Mouse (Mus musculus) embryonic facial prominence, embryonic 15.5 days (tissue): ENCODE data around the gene Atf6. TPM values are rescaled to one million over a fixed set of nuclear protein-coding genes. Genes with fewer than 3 reads are reported as not detected.

Experiments used
- ATAC-seq: fragments of 200-750 bp; cut with Nextera tagmentation; 2 replicates; pipeline ENCODE4 v1.8.0; 2017; ENCODE audit warnings: low read depth, moderate TSS enrichment; ENCODE audit not compliant: insufficient number of reproducible peaks, low FRiP score, low TSS enrichment
- H3K27ac ChIP-seq: fragments of 300-500 bp; sonication (generic); replicated peaks from 2 replicates; pipeline ENCODE4 v1.5.1; 2015; ENCODE audit warnings: mild to moderate bottlenecking, inconsistent platforms
- H3K27me3 ChIP-seq: fragments of 300-500 bp; sonication (generic); 2 replicates; pipeline ENCODE4 v1.6.1; 2015; ENCODE audit warnings: inconsistent platforms
- H3K36me3 ChIP-seq: fragments of 300-500 bp; sonication (generic); 2 replicates; pipeline ENCODE4 v1.6.1; 2015; ENCODE audit warnings: mild to moderate bottlenecking, inconsistent platforms
- H3K4me1 ChIP-seq: fragments of 300-500 bp; sonication (generic); 2 replicates; pipeline ENCODE4 v1.6.1; 2015; ENCODE audit warnings: inconsistent platforms
- H3K4me2 ChIP-seq: fragments of 300-500 bp; sonication (generic); replicated peaks from 2 replicates; pipeline ENCODE4 v1.6.1; 2015; ENCODE audit warnings: mild to moderate bottlenecking, inconsistent platforms
- H3K4me3 ChIP-seq: fragments of 300-500 bp; sonication (generic); replicated peaks from 2 replicates; pipeline ENCODE4 v1.5.1; 2015; ENCODE audit warnings: mild to moderate bottlenecking, inconsistent platforms
- H3K9ac ChIP-seq: fragments of 300-500 bp; sonication (generic); 2 replicates; pipeline ENCODE4 v1.6.1; 2015; ENCODE audit warnings: inconsistent platforms
- H3K9me3 ChIP-seq: fragments of 300-500 bp; sonication (generic); replicated peaks from 2 replicates; pipeline ENCODE4 v1.6.1; 2016; ENCODE audit warnings: inconsistent platforms
- WGBS: fragments of 180-500 bp; shearing (Covaris S2); methylation state at CpG from one replicate; pipeline ENCODE4 v1.1.7; 2015; 5-methylcytosine and 5-hydroxymethylcytosine counted together
- polyA plus RNA-seq: library from polyadenylated mRNA; unstranded; fragments of >200 nt; fragmentation: Nextera tagmentation; extraction: Ambion mirVana; gene quantifications from 2 replicates; pipeline ENCODE4 v1.2.1, GENCODE M21; 2015

The Atf6 gene
- polyA plus RNA-seq, 1 experiment from 2014 or later: 8.9 TPM

DNA sequence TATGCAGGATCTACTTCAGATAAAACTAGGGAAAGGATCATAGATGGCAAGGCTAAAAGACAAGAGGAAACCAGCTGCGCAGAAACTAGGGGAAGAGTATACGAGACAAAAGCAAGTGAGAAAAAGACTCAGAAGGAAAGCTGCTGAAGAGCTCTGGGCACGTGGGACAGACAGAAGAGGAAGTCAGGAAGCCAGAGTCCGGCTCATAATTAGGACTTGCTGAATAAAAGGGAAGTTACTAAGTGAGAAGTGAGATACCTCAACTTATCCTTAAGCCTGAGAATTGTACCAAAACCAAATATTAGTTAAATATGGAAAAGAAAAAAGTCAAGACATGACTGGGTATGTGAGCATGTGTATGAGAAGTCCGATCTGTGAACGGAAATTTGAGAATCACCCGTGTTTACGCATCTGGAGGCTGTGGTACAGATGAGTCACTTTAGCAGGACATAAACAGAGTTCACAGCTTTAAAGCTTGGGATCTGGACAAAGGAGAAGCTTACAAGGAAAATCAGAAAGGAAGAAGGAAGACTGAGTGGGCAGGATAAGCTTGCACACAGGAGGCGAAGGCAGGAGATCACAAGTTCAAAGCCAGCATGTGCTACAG lies 71.7 kb downstream of the Atf6 start:
- Histone ChIP-seq H3K4me2 (no peak overlapping the region), H3K4me3 (no peak overlapping the region), H3K9me3 (no peaks in the 10 kb centered on the region), H3K9ac (no peak overlapping the region), H3K36me3 (peaks cover 6% of the 10 kb centered on the region; the same call in 1 of the 2 replicates), H3K27ac (no peak overlapping the region), H3K27me3 (no peaks in the 10 kb centered on the region), H3K4me1 (no peaks in the 10 kb centered on the region)
- ATAC-seq: no peak
- WGBS: 73% methylated on average over 9 of the region's 9 CpGs

DNA sequence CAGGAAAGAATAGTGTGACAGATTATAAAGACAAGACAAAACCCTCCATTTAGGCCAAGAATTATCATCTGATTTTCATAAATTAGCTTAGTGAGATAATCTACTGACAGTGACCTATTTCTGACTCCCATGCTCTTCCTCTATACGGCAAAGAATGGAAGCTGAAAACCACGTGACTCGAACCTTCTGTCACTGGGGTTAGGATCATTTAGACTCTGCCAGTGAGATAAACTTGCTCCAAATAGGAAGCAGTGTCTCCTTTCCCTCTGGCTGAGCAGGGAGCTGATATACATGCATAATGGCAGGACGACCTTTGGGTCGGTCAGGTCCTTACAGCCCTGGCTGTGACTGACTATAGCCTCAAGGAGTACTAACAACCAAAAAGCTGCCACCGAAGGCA lies 76.0 kb downstream of the Atf6 start:
- Histone ChIP-seq H3K27me3 (no peaks in the 10 kb centered on the region), H3K4me3 (no peak overlapping the region), H3K9ac (no peak overlapping the region), H3K9me3 (no peaks in the 10 kb centered on the region), H3K4me1 (no peaks in the 10 kb centered on the region), H3K27ac (no peak overlapping the region), H3K4me2 (no peak overlapping the region), H3K36me3 (peaks cover 17% of the 10 kb centered on the region)
- no peak for ATAC-seq
- 73% methylated on average over 6 of the region's 6 CpGs for WGBS

DNA sequence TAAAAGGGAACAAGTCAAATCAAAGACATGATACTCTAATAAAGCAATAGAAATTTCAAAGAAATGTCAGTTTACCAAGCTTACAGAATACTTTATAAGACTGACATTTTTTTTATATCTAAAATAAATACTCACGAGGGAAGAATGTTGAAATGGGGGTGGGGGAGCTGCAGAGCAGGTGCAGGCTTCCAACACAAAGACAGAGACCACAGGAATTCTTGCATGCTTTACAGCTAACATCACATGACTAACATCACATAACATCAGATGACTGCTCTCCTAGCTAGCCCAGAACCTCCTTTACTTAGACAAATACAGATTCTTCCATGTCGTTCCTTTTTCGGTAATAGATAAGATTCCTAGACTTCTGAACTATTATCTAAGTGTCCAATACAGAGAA lies 76.6 kb downstream of the Atf6 start:
- H3K27ac ChIP-seq: no peak overlapping the region
- ATAC-seq: no peak
- no peak overlapping the region for H3K4me2 ChIP-seq
- no peaks in the 10 kb centered on the region for H3K9me3 ChIP-seq
- no peak overlapping the region for H3K4me3 ChIP-seq
- H3K27me3 ChIP-seq: no peaks in the 10 kb centered on the region
- WGBS: 69% methylated on average over 3 of the region's 3 CpGs
- H3K36me3 ChIP-seq: peaks cover 23% of the 10 kb centered on the region
- H3K4me1 ChIP-seq: no peaks in the 10 kb centered on the region
- no peak overlapping the region for H3K9ac ChIP-seq

DNA sequence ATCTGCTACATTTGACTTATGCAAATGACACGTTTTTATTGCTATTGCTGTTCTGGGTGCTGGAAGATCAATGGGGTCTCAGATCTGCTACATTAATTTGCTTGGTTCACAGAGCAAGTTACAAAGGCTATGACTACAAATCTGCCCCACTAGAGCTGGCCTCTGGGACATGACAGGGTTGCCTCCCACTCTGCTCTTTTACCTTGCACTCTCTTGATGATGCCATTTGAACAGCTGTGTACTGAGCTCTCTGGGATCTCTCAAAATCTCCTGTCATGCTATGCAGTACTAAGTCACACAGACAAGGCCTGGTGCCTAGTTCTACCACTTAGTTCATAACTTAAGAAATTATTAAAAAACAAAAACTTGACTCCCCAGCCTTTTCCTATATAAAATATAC lies 79.9 kb downstream of the Atf6 start:
- Histone ChIP-seq H3K4me2 (no peak overlapping the region), H3K4me1 (no peaks in the 10 kb centered on the region), H3K27ac (no peak overlapping the region), H3K9me3 (no peaks in the 10 kb centered on the region), H3K36me3 (peaks cover 17% of the 10 kb centered on the region), H3K27me3 (no peaks in the 10 kb centered on the region), H3K9ac (no peak overlapping the region), H3K4me3 (no peak overlapping the region)
- WGBS: 55% methylated on average over 1 of the region's 1 CpGs
- no peak for ATAC-seq

DNA sequence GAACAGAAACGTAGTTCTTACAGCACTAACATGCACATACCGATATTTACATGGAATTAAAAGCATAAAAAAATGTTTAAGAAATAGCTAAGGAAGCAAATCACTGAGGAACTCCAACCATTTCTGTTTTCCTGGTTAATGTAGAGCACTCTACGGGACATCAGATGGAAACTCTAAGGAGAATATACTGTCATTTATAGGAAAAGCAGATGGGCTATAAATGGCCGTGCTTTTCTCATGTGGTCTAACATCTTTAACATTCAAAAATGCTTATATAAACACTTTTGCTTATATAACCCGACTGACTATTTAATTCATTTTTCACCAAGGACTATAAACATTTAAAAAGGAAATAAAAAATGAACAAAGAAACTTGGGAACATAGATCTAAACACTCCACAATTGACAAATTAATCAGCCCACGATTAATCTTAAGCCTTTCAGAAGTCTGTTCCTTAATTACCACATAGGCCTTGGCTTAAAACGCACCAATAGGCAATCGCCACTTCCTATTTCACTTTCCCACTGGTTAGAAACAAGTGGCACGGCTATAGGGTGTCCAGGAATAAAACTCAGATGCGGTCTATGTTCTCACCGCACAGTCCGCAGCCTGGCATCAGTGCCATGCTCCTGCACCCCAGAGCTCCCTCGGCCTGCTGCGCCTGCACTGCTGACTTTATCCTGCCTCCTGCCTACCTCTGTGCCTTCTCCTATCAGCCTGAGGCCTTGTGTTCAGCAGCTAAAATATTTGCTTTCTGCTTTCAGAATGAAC lies 80.8 kb downstream of the Atf6 start:
- WGBS: 86% methylated on average over 14 of the region's 14 CpGs
- Histone ChIP-seq H3K9me3 (no peaks in the 10 kb centered on the region), H3K4me2 (no peak overlapping the region), H3K9ac (no peak overlapping the region), H3K4me1 (no peaks in the 10 kb centered on the region), H3K4me3 (no peak overlapping the region), H3K27me3 (no peaks in the 10 kb centered on the region), H3K36me3 (peaks cover 17% of the 10 kb centered on the region), H3K27ac (no peak overlapping the region)
- ATAC-seq: no peak

DNA sequence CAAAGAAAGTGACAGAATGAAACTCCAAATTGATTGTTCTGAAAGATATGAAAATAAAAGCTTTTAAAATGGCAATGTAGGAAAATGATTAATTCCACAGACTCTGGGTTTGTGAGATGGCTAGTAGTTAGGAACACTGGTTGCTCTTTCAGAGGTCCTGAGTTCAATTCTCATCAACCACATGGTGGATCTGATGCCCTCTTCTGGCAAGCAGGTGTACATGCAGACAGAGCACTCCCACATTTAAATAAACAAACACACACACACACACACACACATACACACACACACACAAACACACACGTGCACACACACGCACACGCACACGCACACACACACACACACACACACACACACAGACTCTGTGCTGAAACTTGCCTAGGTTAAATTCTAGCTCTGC lies 89.9 kb downstream of the Atf6 start:
- no peak overlapping the region for H3K4me3 ChIP-seq

DNA sequence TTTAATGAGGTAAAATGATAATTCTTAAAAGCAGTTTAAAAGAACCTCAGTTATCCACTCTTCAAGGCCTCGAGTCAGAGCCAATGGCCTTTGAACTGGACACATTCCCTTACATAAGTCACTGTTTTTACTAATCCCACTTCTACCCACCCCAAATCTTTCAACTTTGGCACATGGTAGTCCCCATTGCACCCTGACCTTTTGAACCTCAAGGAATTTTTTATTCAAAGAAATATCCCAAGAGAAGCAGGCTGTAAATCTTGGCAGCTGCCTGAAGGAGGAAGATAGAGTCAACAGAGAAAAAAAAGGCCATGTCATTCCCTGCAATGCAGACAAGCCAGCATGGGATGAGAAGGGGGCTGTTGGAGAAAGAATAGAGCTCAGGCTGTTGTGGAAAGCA lies 93.1 kb downstream of the Atf6 start:
- Histone ChIP-seq H3K9ac (no peak overlapping the region), H3K4me1 (no peaks in the 10 kb centered on the region), H3K9me3 (no peaks in the 10 kb centered on the region), H3K4me2 (no peak overlapping the region), H3K27ac (no peak overlapping the region), H3K27me3 (no peaks in the 10 kb centered on the region), H3K4me3 (no peak overlapping the region), H3K36me3 (no peaks in the 10 kb centered on the region)
- WGBS: 65% methylated on average over 1 of the region's 1 CpGs
- ATAC-seq: no peak

More for the DNA sequence above, 89.9 kb downstream of the Atf6 start:
- no peak overlapping the region for H3K4me2 ChIP-seq
- no peaks in the 10 kb centered on the region for H3K4me1 ChIP-seq
- H3K9me3 ChIP-seq: no peaks in the 10 kb centered on the region
- no peak for ATAC-seq
- no peak overlapping the region for H3K27ac ChIP-seq
- no peaks in the 10 kb centered on the region for H3K27me3 ChIP-seq
- H3K9ac ChIP-seq: no peak overlapping the region
- WGBS: 93% methylated on average over 4 of the region's 4 CpGs
- H3K36me3 ChIP-seq: no peaks in the 10 kb centered on the region

DNA sequence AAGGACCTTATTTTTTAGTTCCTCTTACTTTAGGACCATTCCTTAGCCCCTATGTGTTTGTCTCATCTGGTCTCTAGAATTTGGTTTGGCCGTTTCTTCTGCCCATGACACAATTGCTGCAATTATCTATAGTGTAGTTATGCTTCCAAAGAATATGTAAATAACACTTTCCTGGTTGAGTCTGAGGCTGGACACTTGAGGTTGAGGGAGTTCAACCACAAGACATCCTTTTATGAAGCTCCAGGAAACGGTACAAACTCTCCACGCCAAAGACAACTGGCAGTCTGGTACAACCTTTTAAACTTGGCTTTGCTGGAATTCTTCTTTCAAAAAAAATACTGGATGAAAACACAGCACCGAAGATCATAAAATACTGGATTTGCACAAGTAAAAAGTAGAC lies 94.1 kb downstream of the Atf6 start:
- Histone ChIP-seq H3K9ac (no peak overlapping the region), H3K9me3 (no peaks in the 10 kb centered on the region), H3K27me3 (no peaks in the 10 kb centered on the region), H3K27ac (no peak overlapping the region), H3K36me3 (no peaks in the 10 kb centered on the region), H3K4me1 (no peaks in the 10 kb centered on the region), H3K4me3 (no peak overlapping the region), H3K4me2 (no peak overlapping the region)
- 83% methylated on average over 4 of the region's 4 CpGs for WGBS
- no peak for ATAC-seq

DNA sequence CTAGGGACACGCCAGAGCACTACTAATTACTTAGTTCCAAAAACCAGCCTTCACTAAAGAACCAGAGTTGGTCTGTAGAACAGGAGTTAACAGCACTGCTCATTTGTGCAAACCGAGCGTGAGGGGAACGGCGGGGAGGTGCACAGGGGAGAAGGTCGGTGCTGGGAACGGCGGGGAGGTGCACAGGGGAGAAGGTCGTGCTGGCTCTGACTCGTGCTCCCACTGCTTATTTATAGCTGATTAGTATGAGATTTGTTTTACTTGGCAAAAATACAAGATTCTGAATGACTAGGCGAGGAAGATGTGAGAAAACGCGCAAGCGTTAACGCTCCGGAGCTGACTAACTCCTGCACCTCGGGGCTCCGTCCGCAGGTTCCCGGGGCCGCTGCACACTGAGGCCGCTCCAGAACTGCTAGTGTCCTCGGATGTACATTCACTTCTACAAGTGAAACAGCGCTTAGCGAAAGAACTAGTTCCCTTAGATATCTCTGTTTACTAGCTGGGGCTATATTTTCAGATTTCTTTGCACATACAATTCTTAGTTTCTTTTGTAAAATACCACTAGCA lies 96.1 kb downstream of the Atf6 start:
- H3K4me1 ChIP-seq: no peaks in the 10 kb centered on the region
- H3K4me2 ChIP-seq: no peak overlapping the region
- no peak overlapping the region for H3K9ac ChIP-seq
- no peaks in the 10 kb centered on the region for H3K36me3 ChIP-seq
- H3K4me3 ChIP-seq: no peak overlapping the region
- no peak for ATAC-seq
- 76% methylated on average over 25 of the region's 25 CpGs for WGBS
- H3K9me3 ChIP-seq: no peaks in the 10 kb centered on the region
- no peak overlapping the region for H3K27ac ChIP-seq
- no peaks in the 10 kb centered on the region for H3K27me3 ChIP-seq

DNA sequence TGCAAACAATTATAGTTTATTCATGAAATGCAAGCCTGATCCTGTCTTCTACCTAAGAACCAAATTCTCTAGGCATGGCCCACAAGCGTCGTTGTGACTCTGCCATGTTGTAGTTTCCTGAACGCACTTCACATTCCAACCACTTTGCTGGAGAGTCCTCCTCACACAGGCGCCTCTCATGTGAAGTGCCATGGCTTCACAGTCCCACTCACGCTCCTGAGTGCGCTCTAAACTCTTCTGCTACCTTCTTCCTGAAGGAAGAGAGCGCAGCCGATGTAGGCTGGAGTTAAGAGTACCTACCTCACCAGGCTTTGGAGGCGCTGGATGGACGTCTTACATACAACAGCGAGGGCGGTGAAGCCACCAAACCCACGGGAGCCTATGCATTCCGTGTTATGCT lies 96.9 kb downstream of the Atf6 start:
- WGBS: 83% methylated on average over 14 of the region's 14 CpGs

DNA sequence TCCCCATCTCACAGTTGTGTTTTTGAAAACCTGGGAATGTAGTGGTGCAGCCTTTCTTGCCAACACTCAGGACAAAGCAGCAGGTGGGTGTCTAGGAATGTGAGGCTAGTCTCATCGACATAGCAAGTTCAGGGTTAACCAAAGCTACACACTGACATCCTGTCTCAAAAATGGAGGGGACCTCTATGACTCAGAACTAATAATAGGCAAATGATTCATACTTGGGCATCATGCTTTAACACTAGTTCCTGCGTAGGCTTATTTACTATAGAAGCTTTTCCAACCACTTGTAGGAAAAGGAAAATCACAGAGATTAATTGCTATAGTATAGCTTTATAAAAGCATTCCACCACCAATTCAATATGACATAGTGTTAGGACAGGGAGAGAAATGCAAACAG lies 100.6 kb downstream of the Atf6 start:
- Histone ChIP-seq H3K36me3 (no peaks in the 10 kb centered on the region), H3K9ac (no peak overlapping the region), H3K4me2 (no peak overlapping the region), H3K9me3 (no peaks in the 10 kb centered on the region), H3K4me1 (peaks cover 3% of the 10 kb centered on the region; the same call in 1 of the 2 replicates), H3K27me3 (no peaks in the 10 kb centered on the region), H3K27ac (no peak overlapping the region), H3K4me3 (no peak overlapping the region)
- 66% methylated on average over 2 of the region's 2 CpGs for WGBS
- no peak for ATAC-seq

More for the DNA sequence above, 96.9 kb downstream of the Atf6 start:
- Histone ChIP-seq H3K9me3 (no peaks in the 10 kb centered on the region), H3K27me3 (no peaks in the 10 kb centered on the region), H3K36me3 (no peaks in the 10 kb centered on the region), H3K4me3 (no peak overlapping the region), H3K27ac (no peak overlapping the region), H3K4me2 (no peak overlapping the region), H3K4me1 (no peaks in the 10 kb centered on the region), H3K9ac (no peak overlapping the region)
- ATAC-seq: no peak
